Mouse (Mus musculus) forebrain, embryonic 16.5 days (tissue): ENCODE results near the gene Tnfrsf1b. TPM values are rescaled to one million over a fixed set of nuclear protein-coding genes. Genes with fewer than 3 reads are reported as not detected.
"Not testable (repeated sequence)": the region's sequence is repeated elsewhere in the genome, so short reads cannot be mapped to it uniquely, and the experiment has no call there.

Source experiments
- ATAC-seq: fragments of 200-750 bp; cut with Nextera tagmentation; 2 replicates; pipeline ENCODE4 v1.8.0; 2017; ENCODE audit warnings: mild to moderate bottlenecking, moderate library complexity
- H3K27ac ChIP-seq: fragments of 300-500 bp; sonication (generic); 2 replicates; pipeline ENCODE4 v1.5.1; 2014; ENCODE audit warnings: low read length, control low read depth
- H3K27me3 ChIP-seq: fragments of 300-500 bp; sonication (generic); replicated peaks from 2 replicates; pipeline ENCODE4 v1.6.1; 2014; ENCODE audit warnings: low read length; ENCODE audit not compliant: control insufficient read depth, insufficient read depth
- H3K36me3 ChIP-seq: fragments of 300-500 bp; sonication (generic); 2 replicates; pipeline ENCODE4 v1.6.1; 2014; ENCODE audit not compliant: control insufficient read depth, insufficient read depth
- H3K4me1 ChIP-seq: fragments of 300-500 bp; sonication (generic); replicated peaks from 2 replicates; pipeline ENCODE4 v1.6.1; 2014; ENCODE audit warnings: low read length; ENCODE audit not compliant: control insufficient read depth, insufficient read depth
- H3K4me2 ChIP-seq: fragments of 300-500 bp; sonication (generic); 2 replicates; pipeline ENCODE4 v1.6.1; 2014; ENCODE audit warnings: mild to moderate bottlenecking, low read length, control low read depth
- H3K4me3 ChIP-seq: fragments of 300-500 bp; sonication (generic); replicated peaks from 2 replicates; pipeline ENCODE4 v1.5.1; 2014; ENCODE audit warnings: mild to moderate bottlenecking, low read length, control low read depth
- H3K9ac ChIP-seq: fragments of 300-500 bp; sonication (generic); replicated peaks from 2 replicates; pipeline ENCODE4 v1.6.1; 2014; ENCODE audit warnings: low read depth, low read length, control low read depth
- H3K9me3 ChIP-seq: fragments of 300-500 bp; sonication (generic); 2 replicates; pipeline ENCODE4 v1.6.1; 2016; ENCODE audit warnings: low read length; ENCODE audit not compliant: control insufficient read depth
- WGBS: fragments of 180-500 bp; shearing (Covaris S2); extraction: QIAGEN DNeasy Blood & Tissue Kit; methylation state at CpG from one replicate; pipeline ENCODE4 v1.1.7; 2014; 5-methylcytosine and 5-hydroxymethylcytosine counted together
- polyA plus RNA-seq: library from polyadenylated mRNA; unstranded; fragments of >200 nt; fragmentation: Nextera tagmentation; extraction: Ambion mirVana; gene quantifications from 2 replicates; pipeline ENCODE4 v1.2.1, GENCODE M21; 2015

Gene Tnfrsf1b
- polyA plus RNA-seq, 1 experiment from 2014 or later: 2.4 TPM

DNA sequence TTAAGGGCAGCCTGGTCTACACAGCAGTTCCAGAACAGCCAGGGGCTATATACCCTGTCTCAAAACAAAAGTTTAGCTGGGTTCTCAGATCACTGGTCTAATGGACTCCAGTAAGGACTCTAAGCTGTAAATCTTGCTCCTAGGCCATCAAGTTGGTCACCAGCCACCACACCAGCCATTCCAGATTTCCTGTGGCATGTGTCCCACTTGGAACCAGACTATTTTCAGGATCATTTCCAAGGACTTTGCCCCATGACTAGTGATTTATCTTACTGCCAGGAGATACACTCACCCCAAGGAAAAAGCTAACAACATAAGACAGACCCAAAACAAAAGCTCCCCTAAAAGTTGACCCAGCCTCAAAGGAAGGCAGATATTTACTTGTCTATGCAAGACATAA lies 54.0 kb downstream of the Tnfrsf1b start:
- H3K36me3 ChIP-seq: peaks cover 10% of the 10 kb centered on the region
- no peak overlapping the region for H3K9ac ChIP-seq
- no peak overlapping the region for H3K4me2 ChIP-seq
- H3K27ac ChIP-seq: no peak overlapping the region
- no peaks in the 10 kb centered on the region for H3K9me3 ChIP-seq
- H3K4me3 ChIP-seq: no peak overlapping the region
- no peak for ATAC-seq
- no peaks in the 10 kb centered on the region for H3K27me3 ChIP-seq
- H3K4me1 ChIP-seq: peaks cover 17% of the 10 kb centered on the region

DNA sequence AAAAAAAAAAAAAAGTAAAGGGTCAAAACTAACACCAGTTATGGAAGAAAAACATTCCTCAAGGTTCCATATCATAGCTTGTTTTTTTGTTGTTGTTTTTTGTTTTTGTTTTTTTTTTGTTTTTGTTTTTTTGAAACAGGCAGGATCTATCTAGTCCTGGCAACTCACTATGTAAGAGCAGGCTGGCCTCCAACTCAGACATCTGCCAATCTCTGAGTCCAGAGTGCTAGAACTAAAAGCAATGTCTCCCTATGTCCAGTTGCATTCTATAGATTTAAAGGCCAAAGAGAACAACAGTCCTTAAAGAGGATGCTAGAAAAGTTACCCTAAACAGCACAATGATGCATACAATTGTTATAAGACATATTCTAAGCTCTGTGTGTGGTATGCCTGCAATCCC lies 58.1 kb downstream of the Tnfrsf1b start:
- H3K4me2 ChIP-seq: no peak overlapping the region
- peaks cover 4% of the 10 kb centered on the region; the same call in 1 of the 2 replicates for H3K9me3 ChIP-seq
- no peak overlapping the region for H3K4me3 ChIP-seq
- H3K27ac ChIP-seq: no peak overlapping the region
- H3K36me3 ChIP-seq: peaks cover 29% of the 10 kb centered on the region
- no peak for ATAC-seq
- H3K27me3 ChIP-seq: no peaks in the 10 kb centered on the region
- H3K4me1 ChIP-seq: peaks cover 8% of the 10 kb centered on the region
- no peak overlapping the region for H3K9ac ChIP-seq

GRCm38 (mm10) chr4:145187619-145188018 lies 59.1 kb downstream of the Tnfrsf1b start:
- Histone ChIP-seq H3K9me3 (peaks cover 4% of the 10 kb centered on the region; the same call in 1 of the 2 replicates), H3K4me3 (no peak overlapping the region), H3K9ac (no peak overlapping the region), H3K36me3 (peaks cover 29% of the 10 kb centered on the region), H3K27me3 (no peaks in the 10 kb centered on the region), H3K27ac (no peak overlapping the region), H3K4me1 (no peaks in the 10 kb centered on the region), H3K4me2 (no peak overlapping the region)
- ATAC-seq: no peak
- WGBS: 79% methylated on average over 2 of the region's 2 CpGs

GRCm38 (mm10) chr4:145178918-145179549 lies 67.6 kb downstream of the Tnfrsf1b start:
- Histone ChIP-seq H3K27me3 (no peaks in the 10 kb centered on the region), H3K4me3 (no peak overlapping the region), H3K4me2 (no peak overlapping the region), H3K36me3 (peaks cover 2% of the 10 kb centered on the region; the same call in 1 of the 2 replicates), H3K9ac (no peak overlapping the region), H3K4me1 (no peaks in the 10 kb centered on the region), H3K27ac (no peak overlapping the region), H3K9me3 (no peaks in the 10 kb centered on the region)
- 95% methylated on average over 5 of the region's 5 CpGs for WGBS
- ATAC-seq: no peak

- 94% methylated on average over 3 of the region's 3 CpGs for WGBS
- H3K4me3 ChIP-seq: not testable (repeated sequence)
Measured at GRCm38 (mm10) chr4:145165542-145165941, 81.1 kb downstream of the Tnfrsf1b start.

GRCm38 (mm10) chr4:145164111-145164510 lies 82.6 kb downstream of the Tnfrsf1b start:
- H3K27me3 ChIP-seq: no peaks in the 10 kb centered on the region
- ATAC-seq: no peak
- H3K4me2 ChIP-seq: no peak overlapping the region
- no peak overlapping the region for H3K4me3 ChIP-seq
- H3K4me1 ChIP-seq: no peaks in the 10 kb centered on the region
- no peak overlapping the region for H3K27ac ChIP-seq
- H3K9me3 ChIP-seq: no peaks in the 10 kb centered on the region
- peaks cover 49% of the 10 kb centered on the region for H3K36me3 ChIP-seq
- 95% methylated on average over 4 of the region's 4 CpGs for WGBS
- H3K9ac ChIP-seq: no peak overlapping the region

More at GRCm38 (mm10) chr4:145165542-145165941, 81.1 kb downstream of the Tnfrsf1b start:
- H3K27me3 ChIP-seq, H3K4me1 ChIP-seq, ATAC-seq, H3K27ac ChIP-seq, H3K4me2 ChIP-seq, H3K9me3 ChIP-seq, H3K9ac ChIP-seq: not testable (repeated sequence)
- H3K36me3 ChIP-seq: peaks cover 51% of the 10 kb centered on the region

Other genes starting within 250 kb of the Tnfrsf1b start
- gene Vps13d, start 51.9 kb downstream of the Tnfrsf1b start, polyA plus RNA-seq: 9.2 and 9.4 TPM in 2 replicates
- 0.27 and 0.81 TPM in 2 replicates for gene Tnfrsf8, start 68.3 kb upstream of the Tnfrsf1b start, polyA plus RNA-seq